Mouse (Mus musculus) liver, adult 2 months (tissue): ENCODE data around the gene Nfya. TPM values are rescaled to one million over a fixed set of nuclear protein-coding genes. Genes with fewer than 3 reads are reported as not detected.
"Not testable (repeated sequence)": the region's sequence is repeated elsewhere in the genome, so short reads cannot be mapped to it uniquely, and the experiment has no call there.

Source experiments
- DNase-seq: peaks from one replicate; pipeline ENCODE4 v3.0.0-alpha.2; 2011; ENCODE audit warnings: low read depth, low spot score; ENCODE audit errors: extremely low read depth
- H3K27ac ChIP-seq: fragments of 200-500 bp; replicated peaks from 2 replicates; pipeline ENCODE4 v1.5.1; 2012; ENCODE audit warnings: low read depth, mild to moderate bottlenecking, control low read depth, inconsistent platforms, low read length; ENCODE audit not compliant: insufficient read depth
- H3K27me3 ChIP-seq: fragments of 200-500 bp; 2 replicates; pipeline ENCODE4 v1.6.1; 2012; ENCODE audit warnings: mild to moderate bottlenecking, moderate library complexity, low read length, inconsistent platforms; ENCODE audit not compliant: control insufficient read depth, insufficient read depth
- H3K36me3 ChIP-seq: fragments of 200-500 bp; 2 replicates; pipeline ENCODE4 v1.6.1; 2012; ENCODE audit warnings: low read length, inconsistent platforms; ENCODE audit not compliant: control insufficient read depth, insufficient read depth
- H3K4me1 ChIP-seq: fragments of 200-500 bp; 2 replicates; pipeline ENCODE4 v1.6.1; 2011; ENCODE audit warnings: low read length; ENCODE audit not compliant: control insufficient read depth, insufficient read depth
- H3K4me3 ChIP-seq: fragments of 200-500 bp; 2 replicates; pipeline ENCODE4 v1.5.1; 2011; ENCODE audit warnings: low read depth, mild to moderate bottlenecking, control low read depth, low read length, moderate library complexity; ENCODE audit not compliant: insufficient read depth
- H3K79me2 ChIP-seq: fragments of 200-500 bp; 2 replicates; pipeline ENCODE4 v1.6.1; 2012; ENCODE audit warnings: inconsistent platforms, mild to moderate bottlenecking, low read length, moderate library complexity; ENCODE audit not compliant: control insufficient read depth, insufficient read depth
- H3K9ac ChIP-seq: fragments of 200-500 bp; 2 replicates; pipeline ENCODE4 v1.6.1; 2012; ENCODE audit warnings: low read depth, mild to moderate bottlenecking, control low read depth, inconsistent platforms, low read length
- CTCF ChIP-seq: fragments of 200-500 bp; IDR thresholded peaks from 2 replicates; pipeline ENCODE4 v1.5.1; 2011; ENCODE audit warnings: low read depth, low read length, control low read depth
- POLR2A ChIP-seq: fragments of 200-500 bp; IDR thresholded peaks from 2 replicates; pipeline ENCODE4 v1.6.1; 2011; ENCODE audit warnings: low read length, control low read depth; ENCODE audit not compliant: insufficient read depth; ENCODE audit errors: extremely low read depth
- WGBS: fragments of 180-500 bp; shearing (Covaris S2); methylation state at CpG from one replicate; pipeline ENCODE4 v1.1.7; 2018; 5-methylcytosine and 5-hydroxymethylcytosine counted together
- polyA plus RNA-seq: library from polyadenylated mRNA; depleted of rRNA; stranded (reverse); fragments of >200 nt; gene quantifications from 2 replicates; pipeline ENCODE4 v1.2.3, GENCODE M21; 2012
- total RNA-seq: library from RNA; depleted of rRNA; stranded (reverse); fragments of >200 nt; gene quantifications from 2 replicates; pipeline ENCODE4 v1.2.3, GENCODE M21; 2014

The Nfya gene
- total and polyA plus RNA-seq, 2 experiments, result 10.6 to 16.3 TPM

GRCm38 (mm10) chr17:48357892-48358291 is 51.8 kb downstream of the Nfya start:
- no peaks in the 10 kb centered on the region for H3K36me3 ChIP-seq
- no peak overlapping the region for H3K4me3 ChIP-seq
- H3K4me1 ChIP-seq, result no peaks in the 10 kb centered on the region
- H3K27me3 ChIP-seq, result no peaks in the 10 kb centered on the region
- no peak overlapping the region for H3K27ac ChIP-seq
- no peak for DNase-seq
- TF ChIP-seq POLR2A (no peak), CTCF (no peak)
- no peak overlapping the region for H3K9ac ChIP-seq
- 57% methylated on average over 2 of the region's 2 CpGs for WGBS
- no peaks in the 10 kb centered on the region for H3K79me2 ChIP-seq

- H3K27ac ChIP-seq, result no peak overlapping the region
- 80% methylated on average over 3 of the region's 3 CpGs for WGBS
- no peaks in the 10 kb centered on the region for H3K36me3 ChIP-seq
- H3K9ac ChIP-seq, result no peak overlapping the region
- no peaks in the 10 kb centered on the region for H3K79me2 ChIP-seq
- TF ChIP-seq CTCF, result no peak
- TF ChIP-seq POLR2A, result no peak
- H3K4me3 ChIP-seq, result no peak overlapping the region
- H3K4me1 ChIP-seq, result no peaks in the 10 kb centered on the region
- no peaks in the 10 kb centered on the region for H3K27me3 ChIP-seq
- DNase-seq, result no peak
Observed at GRCm38 (mm10) chr17:48355822-48356221, 53.9 kb downstream of the Nfya start.

GRCm38 (mm10) chr17:48352976-48353375 is 56.7 kb downstream of the Nfya start:
- not testable (repeated sequence) for H3K9ac ChIP-seq, DNase-seq, H3K27me3 ChIP-seq, H3K36me3 ChIP-seq, H3K79me2 ChIP-seq, H3K27ac ChIP-seq, H3K4me1 ChIP-seq, H3K4me3 ChIP-seq
- WGBS, result 83% methylated on average over 7 of the region's 7 CpGs

- Histone ChIP-seq H3K4me3 (no peak overlapping the region), H3K27ac (no peak overlapping the region), H3K9ac (no peak overlapping the region), H3K4me1 (no peaks in the 10 kb centered on the region), H3K27me3 (no peaks in the 10 kb centered on the region), H3K36me3 (no peaks in the 10 kb centered on the region), H3K79me2 (no peaks in the 10 kb centered on the region)
- no peak for TF ChIP-seq POLR2A
- no peak for TF ChIP-seq CTCF
- no peak for DNase-seq
- WGBS, result 68% methylated on average over 5 of the region's 5 CpGs
Observed at GRCm38 (mm10) chr17:48350681-48351193, 59.0 kb downstream of the Nfya start.

- Histone ChIP-seq H3K36me3 (no peaks in the 10 kb centered on the region), H3K79me2 (no peaks in the 10 kb centered on the region), H3K27ac (no peak overlapping the region), H3K9ac (no peak overlapping the region), H3K4me1 (no peaks in the 10 kb centered on the region), H3K27me3 (no peaks in the 10 kb centered on the region), H3K4me3 (no peak overlapping the region)
- TF ChIP-seq CTCF (no peak), POLR2A (no peak)
- DNase-seq, result peak; percentile 14
- WGBS, result 63% methylated on average over 2 of the region's 2 CpGs
Observed at GRCm38 (mm10) chr17:48347287-48347686, 62.4 kb downstream of the Nfya start.

- Histone ChIP-seq H3K27ac (no peak overlapping the region), H3K79me2 (no peaks in the 10 kb centered on the region), H3K4me1 (no peaks in the 10 kb centered on the region), H3K27me3 (no peaks in the 10 kb centered on the region), H3K9ac (no peak overlapping the region), H3K36me3 (no peaks in the 10 kb centered on the region), H3K4me3 (no peak overlapping the region)
- no peak for DNase-seq
- 65% methylated on average over 4 of the region's 4 CpGs for WGBS
- no peak for TF ChIP-seq CTCF
- no peak for TF ChIP-seq POLR2A
Observed at GRCm38 (mm10) chr17:48346834-48347233, 62.9 kb downstream of the Nfya start.
